Mouse (Mus musculus): ENCODE measurements around the gene Ube2b.

- TF ChIP-seq GATA1 (IDR thresholded peaks at IDR 0.05; ENCODE audit: low read length) = no peak
- no peak for TF ChIP-seq TAL1 (IDR thresholded peaks at IDR 0.05; ENCODE audit: low read length)
These were observed 779 bp upstream of the Ube2b start for GRCm38 (mm10) chr11:52001341-52001740.

Data from erythroblast, embryonic 14.5 days (primary cell).